Mouse (Mus musculus): Measurements from ENCODE around the gene Cc2d1b. TPM values are rescaled to one million over a fixed set of nuclear protein-coding genes. Genes with fewer than 3 reads are reported as not detected.
A peak's percentile ranks its signal among the peaks of the same experiment; 100 is the strongest.

Gene Cc2d1b
- total and polyA plus RNA-seq, 3 experiments = 35.6 to 50.3 TPM; not detected in 1

- Histone ChIP-seq H3K9ac (ENCODE audit: control insufficient read depth, low read depth, low read length, poor library complexity, severe bottlenecking) (no peak overlapping the region), H3K4me3 (ENCODE audit: control insufficient read depth in 1 of 2, insufficient read depth in 1 of 2, low read depth in 2 of 2, low read length in 2 of 2) (no peak overlapping the region), H3K9me3 (replicated peaks; ENCODE audit: insufficient read depth, low read length) (no peaks in the 10 kb centered on the region), H3K79me2 (ENCODE audit: control insufficient read depth, insufficient read depth, low read length, poor library complexity) (no peaks in the 10 kb centered on the region), H3K36me3 (ENCODE audit: control insufficient read depth in 1 of 2, insufficient read depth in 2 of 2, low read length in 2 of 2) (no peaks in the 10 kb centered on the region), H3K27me3 (ENCODE audit: control insufficient read depth in 1 of 2, insufficient read depth in 2 of 2, low read length in 2 of 2) (peaks cover 0 to 1% of the 10 kb centered on the region in 2 experiments; a peak in 1 of 4 replicates), H3K27ac (ENCODE audit: control insufficient read depth, low read depth, low read length) (no peak overlapping the region), H3K4me1 (ENCODE audit: control insufficient read depth in 1 of 2, insufficient read depth in 2 of 2, low read length in 2 of 2) (no peaks in the 10 kb centered on the region)
- TF ChIP-seq ZKSCAN1 (IDR thresholded peaks at IDR 0.05; ENCODE audit: low read depth, low read length) (no peak), GABPA (IDR thresholded peaks at IDR 0.05; ENCODE audit: low read depth, low read length) (no peak), KAT2A (conservative IDR thresholded peaks at IDR 0.05; ENCODE audit: low read depth, low read length) (no peak), RAD21 (IDR thresholded peaks at IDR 0.05; ENCODE audit: low read depth, low read length) (peak; percentile 18), TBP (IDR thresholded peaks at IDR 0.05; ENCODE audit: low read depth, low read length) (no peak), MYB (IDR thresholded peaks at IDR 0.05; ENCODE audit: low read depth, low read length) (no peak), TAL1 (IDR thresholded peaks at IDR 0.05; ENCODE audit: low read length) (no peak), CTCF (IDR thresholded peaks at IDR 0.05 in 2 of 3, conservative IDR thresholded peaks at IDR 0.05 in 1 of 3; ENCODE audit: control insufficient read depth in 1 of 3, insufficient read depth in 1 of 3, low read depth in 2 of 3, low read length in 3 of 3, poor library complexity in 1 of 3, severe bottlenecking in 1 of 3) (peak; percentile 6 to 40 (median 38); a peak in 3 of 6 replicates)
- peak; percentile 16 for DNase-seq (ENCODE audit: low read depth, low spot score)
Measured at GRCm38 (mm10) chr4:108664407-108664806, 44.7 kb downstream of the Cc2d1b start.

Other genes starting within 250 kb of the Cc2d1b start
- not detected in 2 replicates for gene Shisal2a, start 236.6 kb upstream of the Cc2d1b start, total RNA-seq (2012; rRNA removed)
- not detected for gene Shisal2a, start 236.6 kb upstream of the Cc2d1b start, polyA plus RNA-seq (2012; ENCODE audit: insufficient read depth in 1 of 2, insufficient read length in 2 of 2, low read depth in 1 of 2, low replicate concordance in 2 of 2, missing spikeins in 1 of 2)
- not detected in 2 replicates for gene Gpx7, start 213.0 kb upstream of the Cc2d1b start, total RNA-seq (2012; rRNA removed)
- not detected for gene Gpx7, start 213.0 kb upstream of the Cc2d1b start, polyA plus RNA-seq (2012; ENCODE audit: insufficient read depth in 1 of 2, insufficient read length in 2 of 2, low read depth in 1 of 2, low replicate concordance in 2 of 2, missing spikeins in 1 of 2)
- 9.0 and 16.3 TPM in 2 replicates for gene Tut4, start 160.5 kb upstream of the Cc2d1b start, total RNA-seq (2012; rRNA removed)
- gene Tut4, start 160.5 kb upstream of the Cc2d1b start, polyA plus RNA-seq (2012; ENCODE audit: insufficient read depth in 1 of 2, insufficient read length in 2 of 2, low read depth in 1 of 2, low replicate concordance in 2 of 2, missing spikeins in 1 of 2) = 10 to 100 TPM in 1 of 2 experiments, not detected in 1; 63.2 TPM
- gene Prpf38a, start 40.6 kb upstream of the Cc2d1b start, total RNA-seq (2012; rRNA removed) = 56.2 and 71.8 TPM in 2 replicates
- 10 to 100 TPM in 1 of 2 experiments, not detected in 1; 66.8 TPM for gene Prpf38a, start 40.6 kb upstream of the Cc2d1b start, polyA plus RNA-seq (2012; ENCODE audit: insufficient read depth in 1 of 2, insufficient read length in 2 of 2, low read depth in 1 of 2, low replicate concordance in 2 of 2, missing spikeins in 1 of 2)
- 22.2 and 24.4 TPM in 2 replicates for gene Orc1, start 40.5 kb upstream of the Cc2d1b start, total RNA-seq (2012; rRNA removed)
- gene Orc1, start 40.5 kb upstream of the Cc2d1b start, polyA plus RNA-seq (2012; ENCODE audit: insufficient read depth in 1 of 2, insufficient read length in 2 of 2, low read depth in 1 of 2, low replicate concordance in 2 of 2, missing spikeins in 1 of 2) = 10 to 100 TPM in 1 of 2 experiments, not detected in 1; 26.8 TPM
- not detected in 2 replicates for gene 3110021N24Rik, start 99.7 kb downstream of the Cc2d1b start, total RNA-seq (2012; rRNA removed)
- gene 3110021N24Rik, start 99.7 kb downstream of the Cc2d1b start, polyA plus RNA-seq (2012; ENCODE audit: insufficient read depth in 1 of 2, insufficient read length in 2 of 2, low read depth in 1 of 2, low replicate concordance in 2 of 2, missing spikeins in 1 of 2) = not detected
- gene Zfyve9, start 160.9 kb downstream of the Cc2d1b start, total RNA-seq (2012; rRNA removed) = not detected in 2 replicates
- gene Zfyve9, start 160.9 kb downstream of the Cc2d1b start, polyA plus RNA-seq (2012; ENCODE audit: insufficient read depth in 1 of 2, insufficient read length in 2 of 2, low read depth in 1 of 2, low replicate concordance in 2 of 2, missing spikeins in 1 of 2) = under 1 TPM in 1 of 2 experiments, not detected in 1; 0.14 TPM
- gene Btf3l4, start 213.7 kb downstream of the Cc2d1b start, total RNA-seq (2012; rRNA removed) = 24.4 and 24.5 TPM in 2 replicates
- gene Btf3l4, start 213.7 kb downstream of the Cc2d1b start, polyA plus RNA-seq (2012; ENCODE audit: insufficient read depth in 1 of 2, insufficient read length in 2 of 2, low read depth in 1 of 2, low replicate concordance in 2 of 2, missing spikeins in 1 of 2) = 10 to 100 TPM in 1 of 2 experiments, not detected in 1; 43.8 TPM
- gene Txndc12, start 214.7 kb downstream of the Cc2d1b start, total RNA-seq (2012; rRNA removed) = 14.9 and 19.5 TPM in 2 replicates
- gene Txndc12, start 214.7 kb downstream of the Cc2d1b start, polyA plus RNA-seq (2012; ENCODE audit: insufficient read depth in 1 of 2, insufficient read length in 2 of 2, low read depth in 1 of 2, low replicate concordance in 2 of 2, missing spikeins in 1 of 2) = 100 to 1,000 TPM in 1 of 2 experiments, 10 to 100 TPM in 1; 47.4 to 145 TPM
- 47.2 and 65.3 TPM in 2 replicates for gene Kti12, start 227.8 kb downstream of the Cc2d1b start, total RNA-seq (2012; rRNA removed)
- gene Kti12, start 227.8 kb downstream of the Cc2d1b start, polyA plus RNA-seq (2012; ENCODE audit: insufficient read depth in 1 of 2, insufficient read length in 2 of 2, low read depth in 1 of 2, low replicate concordance in 2 of 2, missing spikeins in 1 of 2) = 10 to 100 TPM in 1 of 2 experiments, not detected in 1; 90.5 TPM
- gene A730015C16Rik, start 228.7 kb downstream of the Cc2d1b start, total RNA-seq (2012; rRNA removed) = 6.8 and 11.6 TPM in 2 replicates
- under 1 TPM in 1 of 2 experiments, not detected in 1; 0.56 TPM for gene A730015C16Rik, start 228.7 kb downstream of the Cc2d1b start, polyA plus RNA-seq (2012; ENCODE audit: insufficient read depth in 1 of 2, insufficient read length in 2 of 2, low read depth in 1 of 2, low replicate concordance in 2 of 2, missing spikeins in 1 of 2)